15 mouse cellular contexts compared by ENCODE assay signal in the genomic region with DNA sequence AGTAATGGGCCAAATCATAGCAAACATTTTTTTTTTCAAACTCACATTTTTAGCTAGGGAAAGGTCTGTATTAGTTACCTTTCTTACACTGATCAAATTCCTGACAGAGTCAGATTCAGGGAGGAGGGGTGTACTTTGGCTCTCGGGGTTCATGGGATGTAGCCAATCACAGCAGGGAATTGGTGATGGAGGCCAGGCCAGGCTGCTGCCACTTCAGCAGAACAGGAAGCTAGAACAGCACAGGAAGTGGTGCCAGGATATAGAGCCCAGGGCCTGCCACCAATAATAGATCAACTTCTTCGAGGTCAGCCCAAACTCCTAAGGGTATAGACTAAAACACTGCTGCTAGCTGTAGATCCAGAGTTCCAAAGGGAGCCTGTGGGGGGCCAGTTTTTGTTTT.
A peak's percentile ranks its signal among the peaks of the same experiment; 100 is the strongest.
DNase-seq lines count a peak whose midpoint lies in the region; ATAC-seq and TF ChIP-seq lines count a peak whose summit lies in the region.
"Had no signal": no experiment of that assay in that cellular context is flagged by ENCODE, and none has a peak within 500 bp of the region (broad histone marks: within the 10 kb centered on the region; RNA-seq: fewer than 3 reads in every experiment).

No protein-coding gene starts in this region.

- no peak for TF ChIP-seq CTCF in left cerebral cortex, adult 2 months (IDR thresholded peaks at IDR 0.05)

- DNase-seq in left cerebral cortex, postnatal 4 days, result peak; percentile 23
- DNase-seq in left cerebral cortex, adult 2 months (ENCODE audit: extremely low spot score in 1 of 2, low spot score in 2 of 2), result no peak
- DNase-seq in cerebellum, adult 9-10 months, result peak; percentile 75
- no peak for DNase-seq in adrenal gland, postnatal 25 days
- no peak for DNase-seq in spleen, postnatal 36 days (ENCODE audit: low spot score in 2 of 2)
- no peak for DNase-seq in layer of hippocampus, postnatal 14 days (ENCODE audit: low spot score in 2 of 2)
- DNase-seq: adrenal gland, adult 8-10 months; heart, postnatal 36 days; kidney, adult 8-10 months; liver, embryonic 13.5 days; lung, postnatal 10 days; retina, postnatal 1 day; thymus, adult 2 months had no signal

- H3K27ac ChIP-seq in left cerebral cortex, adult 2 months, result no peak overlapping the region
- H3K27ac ChIP-seq: liver, embryonic 13.5 days had no signal

- ATAC-seq in hematopoietic stem cell, adult 5-6 weeks (replicated peaks in 1 of 2; ENCODE audit: insufficient read depth in 1 of 2, low FRiP score in 2 of 2, low TSS enrichment in 1 of 2, low read depth in 1 of 2, poor library complexity in 2 of 2, severe bottlenecking in 2 of 2), result peak; percentile 59 to 76
- ATAC-seq: Patski had no signal

- intact Hi-C loops in left cerebral cortex, postnatal 4 days (cut with DNase I), result no loop called here
- intact Hi-C loops in left cerebral cortex, adult 2 months (cut with DNase I), result loop anchor here (10.0 kb wide), 1 partner anchor 738 kb away; no protein-coding TSS in a partner anchor

- no peak overlapping the region for H3K4me3 ChIP-seq in left cerebral cortex, adult 2 months
- H3K4me3 ChIP-seq: liver, embryonic 13.5 days had no signal

Comparison
In these comparisons a context has a peak if more than half of its experiments do, and no peak if none do; other contexts are left out.
1. DNase-seq: peak in left cerebral cortex, postnatal 4 days (single experiment) and cerebellum, adult 9-10 months (single experiment); none in left cerebral cortex, adult 2 months (0 of 2), adrenal gland, postnatal 25 days (single experiment), spleen, postnatal 36 days (0 of 2) and layer of hippocampus, postnatal 14 days (0 of 2).